Mouse (Mus musculus) bone marrow, adult 2 months (tissue): Measurements from ENCODE around the gene Olfr1243.

ENCODE experiments used
- CTCF ChIP-seq: fragments of 200-500 bp; IDR thresholded peaks from 2 replicates; pipeline ENCODE4 v1.5.1; 2011; ENCODE audit warnings: low read length, control low read depth; ENCODE audit not compliant: control insufficient read depth, insufficient read depth
- POLR2A ChIP-seq: fragments of 200-500 bp; IDR thresholded peaks from 2 replicates; pipeline ENCODE4 v1.6.1; 2011; ENCODE audit warnings: low read depth, mild to moderate bottlenecking, control low read depth, low read length, borderline replicate concordance; ENCODE audit not compliant: control insufficient read depth

DNA sequence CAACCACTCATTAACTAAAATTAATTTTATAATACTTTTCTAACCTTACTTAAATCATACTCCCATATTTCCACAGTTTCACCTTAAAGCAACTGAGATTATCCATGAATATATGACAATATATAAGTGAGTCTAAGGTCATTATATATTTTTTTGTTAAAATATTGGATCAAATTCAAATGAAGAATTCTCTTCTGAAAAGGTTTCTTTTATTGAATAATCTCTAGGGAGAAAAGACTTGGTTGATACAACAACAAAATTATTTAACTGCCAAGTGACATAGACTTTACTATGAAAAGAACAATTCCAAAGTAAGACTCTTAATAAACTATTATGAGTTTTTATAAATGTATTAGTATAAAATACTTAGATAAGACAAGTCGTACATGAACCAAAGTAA is at the start of gene Olfr1243:
- TF ChIP-seq POLR2A (no peak), CTCF (no peak)
